Mouse (Mus musculus): ENCODE data around the gene Gimap1.

GRCm38 (mm10) chr6:48725476-48725875 is 13.4 kb upstream of the Gimap1 start:
- TF ChIP-seq CTCF (IDR thresholded peaks at IDR 0.05; ENCODE audit: borderline replicate concordance, control insufficient read depth, extremely low read depth, insufficient read depth, low read length, poor library complexity), result no peak
- no peak for TF ChIP-seq POLR2A (IDR thresholded peaks at IDR 0.05; ENCODE audit: control insufficient read depth, extremely low read depth, insufficient read depth, low read length, poor library complexity)
